Mouse (Mus musculus): Measurements from ENCODE around the gene Eif2ak4. TPM values are rescaled to one million over a fixed set of nuclear protein-coding genes. Genes with fewer than 3 reads are reported as not detected.

Eif2ak4 gene
- polyA plus RNA-seq, 1 experiment from 2014 or later = 10.2 TPM

GRCm38 (mm10) chr2:118399751-118400150, 11.3 kb downstream of the Eif2ak4 start:
- Histone ChIP-seq H3K9ac (ENCODE audit: low read length) (no peak overlapping the region), H3K4me1 (replicated peaks; ENCODE audit: control insufficient read depth, insufficient read depth, low read length) (peaks cover 5% of the 10 kb centered on the region; the same call in 1 of the 2 replicates), H3K27me3 (ENCODE audit: control insufficient read depth, insufficient read depth, low read depth, low read length) (no peaks in the 10 kb centered on the region), H3K4me2 (ENCODE audit: low read depth, low read length) (no peak overlapping the region), H3K4me3 (ENCODE audit: low read length) (no peak overlapping the region), H3K9me3 (ENCODE audit: control insufficient read depth, low read length) (no peaks in the 10 kb centered on the region), H3K27ac (ENCODE audit: low read length) (no peak overlapping the region), H3K36me3 (ENCODE audit: control insufficient read depth, insufficient read depth, low read length) (no peaks in the 10 kb centered on the region)
- WGBS = 76% methylated on average over 5 of the region's 5 CpGs
- ATAC-seq (ENCODE audit: low read depth) = no peak

GRCm38 (mm10) chr2:118401834-118402727, 13.7 kb downstream of the Eif2ak4 start:
- H3K4me3 ChIP-seq (ENCODE audit: low read length) = no peak overlapping the region
- peaks cover 5% of the 10 kb centered on the region; the same call in 1 of the 2 replicates for H3K4me1 ChIP-seq (replicated peaks; ENCODE audit: control insufficient read depth, insufficient read depth, low read length)
- H3K27ac ChIP-seq (ENCODE audit: low read length) = peak overlapping the region; percentile 82
- H3K4me2 ChIP-seq (ENCODE audit: low read depth, low read length) = no peak overlapping the region
- no peaks in the 10 kb centered on the region for H3K9me3 ChIP-seq (ENCODE audit: control insufficient read depth, low read length)
- 67% methylated on average over 5 of the region's 5 CpGs for WGBS
- H3K9ac ChIP-seq (ENCODE audit: low read length) = no peak overlapping the region
- no peaks in the 10 kb centered on the region for H3K27me3 ChIP-seq (ENCODE audit: control insufficient read depth, insufficient read depth, low read depth, low read length)
- no peaks in the 10 kb centered on the region for H3K36me3 ChIP-seq (ENCODE audit: control insufficient read depth, insufficient read depth, low read length)
- ATAC-seq (ENCODE audit: low read depth) = peak; percentile 71

DNA sequence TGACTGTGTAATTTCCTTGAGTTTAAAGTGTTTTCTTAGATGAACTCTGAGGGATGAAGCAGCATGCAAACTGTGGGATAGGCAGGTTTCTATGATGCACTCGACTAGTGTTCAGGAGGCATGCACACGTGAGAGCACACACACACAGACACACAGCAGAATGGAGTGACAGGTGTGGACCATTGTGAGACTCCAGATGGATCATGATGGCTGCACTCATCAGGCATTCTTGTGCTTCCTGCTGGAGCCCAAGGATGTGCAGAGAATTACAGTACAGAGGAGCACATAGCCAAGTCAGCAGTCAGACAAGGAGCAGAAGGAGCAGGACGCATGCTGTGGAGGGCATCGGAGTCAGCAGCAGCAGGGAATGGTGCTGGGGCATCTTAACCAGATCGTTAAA, 15.9 kb downstream of the Eif2ak4 start:
- Histone ChIP-seq H3K4me2 (ENCODE audit: low read depth, low read length) (no peak overlapping the region), H3K9me3 (ENCODE audit: control insufficient read depth, low read length) (no peaks in the 10 kb centered on the region), H3K4me1 (replicated peaks; ENCODE audit: control insufficient read depth, insufficient read depth, low read length) (peaks cover 5% of the 10 kb centered on the region; the same call in 1 of the 2 replicates), H3K4me3 (ENCODE audit: low read length) (no peak overlapping the region), H3K9ac (ENCODE audit: low read length) (no peak overlapping the region), H3K36me3 (ENCODE audit: control insufficient read depth, insufficient read depth, low read length) (peaks cover 5% of the 10 kb centered on the region; the same call in 1 of the 2 replicates), H3K27ac (ENCODE audit: low read length) (no peak overlapping the region), H3K27me3 (ENCODE audit: control insufficient read depth, insufficient read depth, low read depth, low read length) (no peaks in the 10 kb centered on the region)
- ATAC-seq (ENCODE audit: low read depth) = no peak
- WGBS = 78% methylated on average over 5 of the region's 5 CpGs

DNA sequence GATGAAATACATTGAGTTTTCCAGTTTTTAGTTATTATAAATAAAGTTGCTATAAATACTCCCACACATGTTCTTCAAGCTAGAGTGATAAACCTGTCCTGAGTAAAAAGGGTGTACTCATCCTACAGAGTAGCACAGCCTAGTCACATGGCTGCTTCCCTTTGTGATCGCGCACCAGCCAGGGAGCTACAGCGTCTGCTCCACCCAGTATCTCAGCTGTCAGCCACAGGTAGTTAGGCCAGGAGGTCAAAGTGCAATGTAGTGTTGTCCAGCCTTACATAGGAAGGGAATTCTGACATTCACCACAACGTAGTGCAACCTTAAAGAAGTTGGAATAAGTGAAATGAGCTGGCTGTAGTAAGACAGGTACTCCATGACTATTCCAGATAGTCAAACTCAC, 17.1 kb downstream of the Eif2ak4 start:
- no peak overlapping the region for H3K27ac ChIP-seq (ENCODE audit: low read length)
- H3K9ac ChIP-seq (ENCODE audit: low read length) = no peak overlapping the region
- H3K4me1 ChIP-seq (replicated peaks; ENCODE audit: control insufficient read depth, insufficient read depth, low read length) = peaks cover 5% of the 10 kb centered on the region; the same call in 1 of the 2 replicates
- peaks cover 5% of the 10 kb centered on the region; the same call in 1 of the 2 replicates for H3K36me3 ChIP-seq (ENCODE audit: control insufficient read depth, insufficient read depth, low read length)
- no peaks in the 10 kb centered on the region for H3K9me3 ChIP-seq (ENCODE audit: control insufficient read depth, low read length)
- no peak overlapping the region for H3K4me2 ChIP-seq (ENCODE audit: low read depth, low read length)
- WGBS = 86% methylated on average over 4 of the region's 4 CpGs
- no peak overlapping the region for H3K4me3 ChIP-seq (ENCODE audit: low read length)
- no peaks in the 10 kb centered on the region for H3K27me3 ChIP-seq (ENCODE audit: control insufficient read depth, insufficient read depth, low read depth, low read length)
- no peak for ATAC-seq (ENCODE audit: low read depth)

- Histone ChIP-seq H3K27ac (ENCODE audit: low read length) (no peak overlapping the region), H3K27me3 (ENCODE audit: control insufficient read depth, insufficient read depth, low read depth, low read length) (no peaks in the 10 kb centered on the region), H3K4me3 (ENCODE audit: low read length) (no peak overlapping the region), H3K9ac (ENCODE audit: low read length) (no peak overlapping the region), H3K4me2 (ENCODE audit: low read depth, low read length) (no peak overlapping the region), H3K9me3 (ENCODE audit: control insufficient read depth, low read length) (peaks cover under 1% of the 10 kb centered on the region; the same call in 1 of the 2 replicates), H3K4me1 (replicated peaks; ENCODE audit: control insufficient read depth, insufficient read depth, low read length) (peaks cover 4% of the 10 kb centered on the region; the same call in 1 of the 2 replicates), H3K36me3 (ENCODE audit: control insufficient read depth, insufficient read depth, low read length) (peaks cover 7% of the 10 kb centered on the region)
- 64% methylated on average over 2 of the region's 2 CpGs for WGBS
- no peak for ATAC-seq (ENCODE audit: low read depth)
These were observed 18.4 kb downstream of the Eif2ak4 start for GRCm38 (mm10) chr2:118406811-118407210.

- WGBS = 61% methylated on average over 4 of the region's 4 CpGs
These were observed 20.0 kb downstream of the Eif2ak4 start for GRCm38 (mm10) chr2:118408336-118408895.

DNA sequence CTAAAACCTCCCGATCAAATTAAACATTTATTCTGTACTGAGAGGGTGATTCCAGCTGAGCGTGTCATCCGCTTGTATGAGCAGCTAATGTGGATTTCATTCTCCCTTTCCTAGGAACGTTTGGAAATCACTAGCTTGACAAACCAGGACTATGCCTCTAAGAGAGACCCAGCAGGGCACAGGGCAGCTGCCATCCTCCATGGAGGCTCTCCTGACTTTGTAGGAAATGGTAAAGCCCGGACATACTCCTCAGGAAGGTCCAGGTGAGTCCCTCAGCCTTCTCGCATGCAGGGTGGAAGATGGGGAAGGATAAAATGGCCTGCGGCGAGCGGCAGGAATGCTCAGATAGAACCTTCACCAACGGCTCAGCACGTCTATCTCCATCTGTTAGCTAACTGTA, 24.4 kb downstream of the Eif2ak4 start:
- Histone ChIP-seq H3K4me3 (ENCODE audit: low read length) (no peak overlapping the region), H3K4me1 (replicated peaks; ENCODE audit: control insufficient read depth, insufficient read depth, low read length) (no peaks in the 10 kb centered on the region), H3K9ac (ENCODE audit: low read length) (no peak overlapping the region), H3K9me3 (ENCODE audit: control insufficient read depth, low read length) (peaks cover 4% of the 10 kb centered on the region; the same call in 1 of the 2 replicates), H3K4me2 (ENCODE audit: low read depth, low read length) (no peak overlapping the region), H3K36me3 (ENCODE audit: control insufficient read depth, insufficient read depth, low read length) (peaks cover 31% of the 10 kb centered on the region), H3K27me3 (ENCODE audit: control insufficient read depth, insufficient read depth, low read depth, low read length) (no peaks in the 10 kb centered on the region), H3K27ac (ENCODE audit: low read length) (no peak overlapping the region)
- 91% methylated on average over 11 of the region's 11 CpGs for WGBS
- no peak for ATAC-seq (ENCODE audit: low read depth)

More at GRCm38 (mm10) chr2:118408336-118408895, 20.0 kb downstream of the Eif2ak4 start:
- no peak overlapping the region for H3K4me2 ChIP-seq (ENCODE audit: low read depth, low read length)
- peaks cover 20% of the 10 kb centered on the region for H3K36me3 ChIP-seq (ENCODE audit: control insufficient read depth, insufficient read depth, low read length)
- ATAC-seq (ENCODE audit: low read depth) = no peak
- H3K27me3 ChIP-seq (ENCODE audit: control insufficient read depth, insufficient read depth, low read depth, low read length) = no peaks in the 10 kb centered on the region
- H3K4me3 ChIP-seq (ENCODE audit: low read length) = no peak overlapping the region
- H3K9me3 ChIP-seq (ENCODE audit: control insufficient read depth, low read length) = peaks cover 4% of the 10 kb centered on the region; the same call in 1 of the 2 replicates
- H3K4me1 ChIP-seq (replicated peaks; ENCODE audit: control insufficient read depth, insufficient read depth, low read length) = no peaks in the 10 kb centered on the region
- no peak overlapping the region for H3K9ac ChIP-seq (ENCODE audit: low read length)
- no peak overlapping the region for H3K27ac ChIP-seq (ENCODE audit: low read length)

DNA sequence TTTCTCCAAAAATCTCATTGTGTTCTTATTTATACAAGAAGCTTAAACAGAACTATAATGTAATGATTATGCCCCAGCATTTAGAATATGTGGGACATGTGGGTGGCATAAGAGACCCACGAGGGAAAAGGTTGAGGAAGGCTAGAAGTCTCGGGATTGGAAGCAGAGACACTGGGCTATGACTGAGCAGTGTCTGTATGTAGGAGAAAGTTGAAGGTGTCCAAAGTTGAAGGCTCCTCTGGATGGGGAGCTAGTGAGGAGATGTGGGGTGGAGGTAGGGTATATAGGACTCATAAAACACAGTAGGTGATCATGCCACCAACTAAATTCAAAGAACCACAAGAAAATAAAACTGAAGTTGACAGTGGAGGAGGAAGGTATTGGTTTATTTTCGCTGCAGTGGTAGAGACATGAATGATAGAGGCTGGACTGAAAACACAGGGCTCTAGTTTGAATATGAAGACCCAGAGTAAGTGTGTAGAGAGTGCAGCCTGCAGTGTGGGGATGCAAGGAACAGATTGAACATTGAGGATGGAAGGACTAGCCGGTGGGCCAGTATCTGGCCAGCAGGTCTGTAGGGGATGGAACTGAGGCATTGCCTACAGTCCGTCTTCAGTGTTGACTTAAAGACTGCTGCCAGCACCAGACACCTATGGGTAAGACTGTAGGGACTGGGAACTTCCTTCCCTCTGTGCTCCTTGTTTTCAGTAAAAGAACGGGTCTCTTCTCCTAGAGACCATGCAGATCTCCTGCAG, 27.4 kb downstream of the Eif2ak4 start:
- Histone ChIP-seq H3K9me3 (ENCODE audit: control insufficient read depth, low read length) (peaks cover 4% of the 10 kb centered on the region; the same call in 1 of the 2 replicates), H3K4me3 (ENCODE audit: low read length) (no peak overlapping the region), H3K9ac (ENCODE audit: low read length) (no peak overlapping the region), H3K36me3 (ENCODE audit: control insufficient read depth, insufficient read depth, low read length) (peaks cover 34% of the 10 kb centered on the region), H3K27ac (ENCODE audit: low read length) (no peak overlapping the region), H3K27me3 (ENCODE audit: control insufficient read depth, insufficient read depth, low read depth, low read length) (no peaks in the 10 kb centered on the region), H3K4me2 (ENCODE audit: low read depth, low read length) (no peak overlapping the region), H3K4me1 (replicated peaks; ENCODE audit: control insufficient read depth, insufficient read depth, low read length) (no peaks in the 10 kb centered on the region)
- WGBS = 85% methylated on average over 6 of the region's 6 CpGs
- no peak for ATAC-seq (ENCODE audit: low read depth)

DNA sequence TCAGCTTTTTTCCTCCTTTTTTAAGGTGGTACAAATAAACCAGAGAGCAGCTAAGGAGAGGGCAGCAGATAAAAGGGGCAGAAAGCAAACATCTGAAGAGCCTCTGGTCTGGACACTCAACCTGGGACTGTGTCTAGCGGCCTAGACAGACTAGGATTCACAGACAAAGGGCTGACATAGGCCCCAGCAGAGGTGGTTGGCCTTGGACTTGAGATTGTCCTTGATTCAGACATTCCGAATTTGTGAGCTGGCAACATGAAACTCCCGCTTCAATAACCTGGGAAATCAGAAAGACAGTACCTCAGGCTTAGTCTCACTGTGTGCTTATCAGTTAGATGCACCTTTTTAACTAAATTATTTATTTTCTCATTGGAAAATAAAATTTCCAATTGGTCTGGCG, 29.7 kb downstream of the Eif2ak4 start:
- Histone ChIP-seq H3K4me1 (replicated peaks; ENCODE audit: control insufficient read depth, insufficient read depth, low read length) (peaks cover 3% of the 10 kb centered on the region; the same call in 1 of the 2 replicates), H3K9ac (ENCODE audit: low read length) (no peak overlapping the region), H3K36me3 (ENCODE audit: control insufficient read depth, insufficient read depth, low read length) (peaks cover 25% of the 10 kb centered on the region), H3K4me3 (ENCODE audit: low read length) (no peak overlapping the region), H3K27ac (ENCODE audit: low read length) (no peak overlapping the region), H3K9me3 (ENCODE audit: control insufficient read depth, low read length) (no peaks in the 10 kb centered on the region), H3K27me3 (ENCODE audit: control insufficient read depth, insufficient read depth, low read depth, low read length) (no peaks in the 10 kb centered on the region), H3K4me2 (ENCODE audit: low read depth, low read length) (no peak overlapping the region)
- ATAC-seq (ENCODE audit: low read depth) = no peak
- WGBS = 74% methylated on average over 4 of the region's 4 CpGs
